Mouse (Mus musculus): ENCODE results near the gene Ski. TPM values are rescaled to one million over a fixed set of nuclear protein-coding genes. Genes with fewer than 3 reads are reported as not detected.

The Ski gene
- polyA plus RNA-seq, 1 experiment from 2014 or later, result 16.2 TPM

GRCm38 (mm10) chr4:155225918-155226317 is 3.5 kb upstream of the Ski start:
- Histone ChIP-seq H3K4me3 (ENCODE audit: low read depth, low read length) (no peak overlapping the region), H3K4me2 (ENCODE audit: low read length) (no peak overlapping the region), H3K27ac (ENCODE audit: low read depth, low read length) (no peak overlapping the region), H3K9ac (ENCODE audit: low read length) (peak overlapping the region; percentile 21; the same call in 1 of the 2 replicates), H3K36me3 (ENCODE audit: control insufficient read depth, insufficient read depth, low read length) (no peaks in the 10 kb centered on the region), H3K27me3 (replicated peaks; ENCODE audit: control insufficient read depth, insufficient read depth, low read length) (no peaks in the 10 kb centered on the region), H3K4me1 (ENCODE audit: control insufficient read depth, insufficient read depth, low read length) (peaks cover 6% of the 10 kb centered on the region), H3K9me3 (replicated peaks; ENCODE audit: control insufficient read depth, low read length) (no peaks in the 10 kb centered on the region)
- ATAC-seq (no peak), DNase-seq (ENCODE audit: low spot score) (no peak)
- WGBS, result 79% methylated on average over 5 of the region's 5 CpGs

- 36% methylated on average over 20 of the region's 20 CpGs for WGBS
- DNase-seq (ENCODE audit: low spot score) (no peak), ATAC-seq (no peak)
- Histone ChIP-seq H3K36me3 (ENCODE audit: control insufficient read depth, insufficient read depth, low read length) (no peaks in the 10 kb centered on the region), H3K27me3 (replicated peaks; ENCODE audit: control insufficient read depth, insufficient read depth, low read length) (no peaks in the 10 kb centered on the region), H3K9ac (ENCODE audit: low read length) (peak overlapping the region; percentile 92), H3K4me2 (ENCODE audit: low read length) (peak overlapping the region; percentile 78), H3K27ac (ENCODE audit: low read depth, low read length) (peak overlapping the region; percentile 94), H3K4me3 (ENCODE audit: low read depth, low read length) (peak overlapping the region; percentile 42), H3K4me1 (ENCODE audit: control insufficient read depth, insufficient read depth, low read length) (peaks cover 22% of the 10 kb centered on the region), H3K9me3 (replicated peaks; ENCODE audit: control insufficient read depth, low read length) (no peaks in the 10 kb centered on the region)
These were observed 1.5 kb upstream of the Ski start for GRCm38 (mm10) chr4:155223594-155224528.

GRCm38 (mm10) chr4:155222841-155223593 is 625 bp upstream of the Ski start:
- H3K36me3 ChIP-seq (ENCODE audit: control insufficient read depth, insufficient read depth, low read length), result no peaks in the 10 kb centered on the region
- peak overlapping the region; percentile 99 for H3K4me2 ChIP-seq (ENCODE audit: low read length)
- DNase-seq (ENCODE audit: low spot score) (peak; percentile 98), ATAC-seq (peak; percentile 99)
- peaks cover 30% of the 10 kb centered on the region for H3K4me1 ChIP-seq (ENCODE audit: control insufficient read depth, insufficient read depth, low read length)
- no peaks in the 10 kb centered on the region for H3K27me3 ChIP-seq (replicated peaks; ENCODE audit: control insufficient read depth, insufficient read depth, low read length)
- no peaks in the 10 kb centered on the region for H3K9me3 ChIP-seq (replicated peaks; ENCODE audit: control insufficient read depth, low read length)
- WGBS, result under 1% methylated on average over 83 of the region's 116 CpGs
- peak overlapping the region; percentile 94 for H3K27ac ChIP-seq (ENCODE audit: low read depth, low read length)
- H3K4me3 ChIP-seq (ENCODE audit: low read depth, low read length), result peak overlapping the region; percentile 42
- peak overlapping the region; percentile 93 for H3K9ac ChIP-seq (ENCODE audit: low read length)

- ATAC-seq (no peak), DNase-seq (ENCODE audit: low spot score) (peak; percentile 82)
- Histone ChIP-seq H3K4me1 (ENCODE audit: control insufficient read depth, insufficient read depth, low read length) (peaks cover 40% of the 10 kb centered on the region), H3K9ac (ENCODE audit: low read length) (peak overlapping the region; percentile 93), H3K4me3 (ENCODE audit: low read depth, low read length) (peak overlapping the region; percentile 80), H3K36me3 (ENCODE audit: control insufficient read depth, insufficient read depth, low read length) (no peaks in the 10 kb centered on the region), H3K4me2 (ENCODE audit: low read length) (peak overlapping the region; percentile 99), H3K9me3 (replicated peaks; ENCODE audit: control insufficient read depth, low read length) (no peaks in the 10 kb centered on the region), H3K27ac (ENCODE audit: low read depth, low read length) (peak overlapping the region; percentile 94), H3K27me3 (replicated peaks; ENCODE audit: control insufficient read depth, insufficient read depth, low read length) (no peaks in the 10 kb centered on the region)
- under 1% methylated on average over 74 of the region's 93 CpGs for WGBS
These were observed 517 bp downstream of the Ski start for GRCm38 (mm10) chr4:155221599-155222551.

- H3K4me1 ChIP-seq (ENCODE audit: control insufficient read depth, insufficient read depth, low read length), result peaks cover 47% of the 10 kb centered on the region
- no peaks in the 10 kb centered on the region for H3K9me3 ChIP-seq (replicated peaks; ENCODE audit: control insufficient read depth, low read length)
- 0% methylated on average over 7 of the region's 7 CpGs for WGBS
- no peaks in the 10 kb centered on the region for H3K27me3 ChIP-seq (replicated peaks; ENCODE audit: control insufficient read depth, insufficient read depth, low read length)
- H3K4me3 ChIP-seq (ENCODE audit: low read depth, low read length), result peak overlapping the region; percentile 80
- ATAC-seq (no peak), DNase-seq (ENCODE audit: low spot score) (no peak)
- peak overlapping the region; percentile 99 for H3K4me2 ChIP-seq (ENCODE audit: low read length)
- peak overlapping the region; percentile 94; the same call in 1 of the 2 replicates for H3K27ac ChIP-seq (ENCODE audit: low read depth, low read length)
- peak overlapping the region; percentile 93 for H3K9ac ChIP-seq (ENCODE audit: low read length)
- H3K36me3 ChIP-seq (ENCODE audit: control insufficient read depth, insufficient read depth, low read length), result no peaks in the 10 kb centered on the region
These were observed 1.3 kb downstream of the Ski start for GRCm38 (mm10) chr4:155221106-155221505.

GRCm38 (mm10) chr4:155220213-155221100 is 1.9 kb downstream of the Ski start:
- peak overlapping the region; percentile 99 for H3K4me2 ChIP-seq (ENCODE audit: low read length)
- DNase-seq (ENCODE audit: low spot score), result peak; percentile 88

GRCm38 (mm10) chr4:155219271-155220212 is 2.9 kb downstream of the Ski start:
- WGBS, result 68% methylated on average over 12 of the region's 12 CpGs
- Histone ChIP-seq H3K27ac (ENCODE audit: low read depth, low read length) (no peak overlapping the region; the same call in 1 of the 2 replicates), H3K9me3 (replicated peaks; ENCODE audit: control insufficient read depth, low read length) (no peaks in the 10 kb centered on the region), H3K36me3 (ENCODE audit: control insufficient read depth, insufficient read depth, low read length) (no peaks in the 10 kb centered on the region), H3K4me3 (ENCODE audit: low read depth, low read length) (peak overlapping the region; percentile 80), H3K4me1 (ENCODE audit: control insufficient read depth, insufficient read depth, low read length) (peaks cover 63% of the 10 kb centered on the region), H3K9ac (ENCODE audit: low read length) (peak overlapping the region; percentile 93), H3K4me2 (ENCODE audit: low read length) (peak overlapping the region; percentile 99), H3K27me3 (replicated peaks; ENCODE audit: control insufficient read depth, insufficient read depth, low read length) (no peaks in the 10 kb centered on the region)
- no peak for DNase-seq (ENCODE audit: low spot score)
- no peak for ATAC-seq

More at GRCm38 (mm10) chr4:155220213-155221100, 1.9 kb downstream of the Ski start:
- ATAC-seq, result no peak
- peaks cover 54% of the 10 kb centered on the region for H3K4me1 ChIP-seq (ENCODE audit: control insufficient read depth, insufficient read depth, low read length)
- peak overlapping the region; percentile 80 for H3K4me3 ChIP-seq (ENCODE audit: low read depth, low read length)
- H3K36me3 ChIP-seq (ENCODE audit: control insufficient read depth, insufficient read depth, low read length), result no peaks in the 10 kb centered on the region
- H3K27ac ChIP-seq (ENCODE audit: low read depth, low read length), result peak overlapping the region; percentile 94; the same call in 1 of the 2 replicates
- H3K9me3 ChIP-seq (replicated peaks; ENCODE audit: control insufficient read depth, low read length), result no peaks in the 10 kb centered on the region
- no peaks in the 10 kb centered on the region for H3K27me3 ChIP-seq (replicated peaks; ENCODE audit: control insufficient read depth, insufficient read depth, low read length)
- WGBS, result 3% methylated on average over 14 of the region's 14 CpGs
- peak overlapping the region; percentile 93 for H3K9ac ChIP-seq (ENCODE audit: low read length)

Data from forebrain, embryonic 14.5 days (tissue).